Mouse (Mus musculus): ENCODE data around the gene Xlr3b. TPM values are rescaled to one million over a fixed set of nuclear protein-coding genes. Genes with fewer than 3 reads are reported as not detected.
"Not testable (repeated sequence)": the region's sequence is repeated elsewhere in the genome, so short reads cannot be mapped to it uniquely, and the experiment has no call there.

Xlr3b gene
- polyA plus RNA-seq, 1 experiment from 2014 or later = 13.8 TPM

DNA sequence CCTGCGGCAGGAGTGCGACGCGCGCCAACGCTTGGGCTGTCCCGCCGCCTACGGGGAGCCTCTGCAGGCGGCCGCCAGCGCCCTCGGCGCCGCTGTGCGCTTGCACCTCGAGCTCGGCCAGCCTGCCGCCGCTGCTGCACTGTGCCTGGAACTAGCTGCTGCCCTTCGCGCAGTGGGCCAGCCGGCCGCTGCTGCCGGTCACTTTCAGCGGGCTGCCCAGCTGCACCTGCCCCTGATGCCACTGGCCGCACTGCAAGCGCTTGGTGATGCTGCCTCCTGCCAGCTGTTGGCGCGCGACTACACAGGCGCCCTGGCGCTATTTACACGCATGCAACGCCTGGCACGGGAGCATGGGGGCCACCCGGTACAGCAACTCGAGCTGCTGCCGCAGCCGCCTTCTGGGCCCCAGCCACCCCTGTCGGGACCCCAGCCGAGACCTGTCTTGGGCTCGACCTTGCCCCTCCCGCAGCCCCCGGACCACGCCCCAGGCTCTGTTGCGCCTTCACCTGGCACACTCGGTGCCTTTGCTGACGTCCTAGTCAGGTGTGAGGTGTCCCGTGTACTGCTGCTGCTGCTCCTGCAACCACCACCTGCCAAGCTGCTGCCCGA is 36.7 kb downstream of the Xlr3b start:
- peak overlapping the region; percentile 55 for H3K4me3 ChIP-seq (ENCODE audit: low read depth, low read length)
- DNase-seq (ENCODE audit: low spot score) (peak; percentile 5), ATAC-seq (replicated peaks; ENCODE audit: insufficient number of reproducible peaks, low FRiP score, low TSS enrichment, low read depth) (peak; percentile 71)
- peak overlapping the region; percentile 62 for H3K9ac ChIP-seq (replicated peaks; ENCODE audit: low read length)
- no peaks in the 10 kb centered on the region for H3K36me3 ChIP-seq (replicated peaks; ENCODE audit: control insufficient read depth, insufficient read depth, low read depth, low read length)
- 18% methylated on average over 32 of the region's 51 CpGs for WGBS
- H3K27ac ChIP-seq (replicated peaks; ENCODE audit: low read depth, low read length) = peak overlapping the region; percentile 35
- H3K9me3 ChIP-seq (replicated peaks; ENCODE audit: control insufficient read depth, low read length) = no peaks in the 10 kb centered on the region
- no peaks in the 10 kb centered on the region for H3K4me1 ChIP-seq (ENCODE audit: control insufficient read depth, insufficient read depth, low read length)
- H3K27me3 ChIP-seq (ENCODE audit: control insufficient read depth, insufficient read depth, low read length) = 0 out of 2 replicates have a peak, but pooled peaks cover 2% of the 10 kb centered on the region
- peak overlapping the region; percentile 76 for H3K4me2 ChIP-seq (ENCODE audit: low read depth, low read length)

DNA sequence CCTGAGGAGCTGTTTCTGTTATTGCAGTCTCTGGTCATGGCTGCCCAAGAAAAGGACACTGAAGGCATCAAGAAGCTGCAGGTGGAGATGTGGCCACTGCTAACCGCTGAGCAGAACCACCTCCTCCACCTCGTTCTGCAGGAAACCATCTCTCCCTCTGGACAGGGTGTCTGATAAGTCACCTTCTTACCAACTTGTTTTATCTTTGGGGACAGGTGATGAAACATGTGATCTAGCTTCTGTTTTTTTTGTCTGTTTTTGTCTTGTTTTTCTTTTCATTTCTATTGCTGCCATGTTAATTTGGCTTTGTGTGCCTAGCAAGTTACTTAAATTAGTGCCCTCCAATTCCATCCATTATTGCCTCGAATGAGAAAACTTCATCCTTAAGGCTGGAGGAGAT is 37.3 kb downstream of the Xlr3b start:
- DNase-seq (ENCODE audit: low spot score) = no peak
- whole genome bisulfite sequencing = 41% methylated on average over 3 of the region's 3 CpGs
- Histone ChIP-seq H3K9me3 (replicated peaks; ENCODE audit: control insufficient read depth, low read length) (no peaks in the 10 kb centered on the region), H3K36me3 (replicated peaks; ENCODE audit: control insufficient read depth, insufficient read depth, low read depth, low read length) (no peaks in the 10 kb centered on the region), H3K9ac (replicated peaks; ENCODE audit: low read length) (peak overlapping the region; percentile 62), H3K27me3 (ENCODE audit: control insufficient read depth, insufficient read depth, low read length) (0 out of 2 replicates have a peak, but pooled peaks cover 2% of the 10 kb centered on the region), H3K4me2 (ENCODE audit: low read depth, low read length) (peak overlapping the region; percentile 76), H3K4me3 (ENCODE audit: low read depth, low read length) (peak overlapping the region; percentile 55), H3K27ac (replicated peaks; ENCODE audit: low read depth, low read length) (no peak overlapping the region), H3K4me1 (ENCODE audit: control insufficient read depth, insufficient read depth, low read length) (no peaks in the 10 kb centered on the region)
- ATAC-seq (replicated peaks; ENCODE audit: insufficient number of reproducible peaks, low FRiP score, low TSS enrichment, low read depth) = no peak

- not testable (repeated sequence) for H3K4me1 ChIP-seq (ENCODE audit: control insufficient read depth, insufficient read depth, low read length); H3K9ac ChIP-seq (replicated peaks; ENCODE audit: low read length); DNase-seq (ENCODE audit: low spot score); H3K27me3 ChIP-seq (ENCODE audit: control insufficient read depth, insufficient read depth, low read length); H3K4me3 ChIP-seq (ENCODE audit: low read depth, low read length); H3K9me3 ChIP-seq (replicated peaks; ENCODE audit: control insufficient read depth, low read length); H3K36me3 ChIP-seq (replicated peaks; ENCODE audit: control insufficient read depth, insufficient read depth, low read depth, low read length); H3K4me2 ChIP-seq (ENCODE audit: low read depth, low read length); ATAC-seq (replicated peaks; ENCODE audit: insufficient number of reproducible peaks, low FRiP score, low TSS enrichment, low read depth); H3K27ac ChIP-seq (replicated peaks; ENCODE audit: low read depth, low read length)
- WGBS = 85% methylated on average over 13 of the region's 14 CpGs
Observed at GRCm38 (mm10) chrX:73242821-73243325, 50.9 kb downstream of the Xlr3b start, which contains the start of gene Xlr4c. Gene Xlr4c (minus strand): TSS chrX:73243130.

Other genes with a start within 250 kb of the Xlr3b start
- gene Zfp185, start 204.9 kb upstream of the Xlr3b start, polyA plus RNA-seq (2014; fragmentation: Nextera tagmentation; extraction: Ambion mirVana) = 6.5 and 7.0 TPM in 2 replicates
- 0.13 TPM in 1 of 2 replicates, not detected in the other for gene Pnma5, start 155.1 kb upstream of the Xlr3b start, polyA plus RNA-seq (2014; fragmentation: Nextera tagmentation; extraction: Ambion mirVana)
- gene Pnma3, start 127.4 kb upstream of the Xlr3b start, polyA plus RNA-seq (2014; fragmentation: Nextera tagmentation; extraction: Ambion mirVana) = 0.11 and 0.22 TPM in 2 replicates
- gene Xlr4a, start 109.7 kb upstream of the Xlr3b start, polyA plus RNA-seq (2014; fragmentation: Nextera tagmentation; extraction: Ambion mirVana) = 0.83 and 1.0 TPM in 2 replicates
- gene Xlr3a, start 95.1 kb upstream of the Xlr3b start, polyA plus RNA-seq (2014; fragmentation: Nextera tagmentation; extraction: Ambion mirVana) = 3.5 and 5.0 TPM in 2 replicates
- gene Gm14685, start 75.2 kb upstream of the Xlr3b start, polyA plus RNA-seq (2014; fragmentation: Nextera tagmentation; extraction: Ambion mirVana) = not detected in 2 replicates
- not detected in 2 replicates for gene Xlr5b, start 43.4 kb upstream of the Xlr3b start, polyA plus RNA-seq (2014; fragmentation: Nextera tagmentation; extraction: Ambion mirVana)
- not detected in 2 replicates for gene DXBay18, start 42.8 kb upstream of the Xlr3b start, polyA plus RNA-seq (2014; fragmentation: Nextera tagmentation; extraction: Ambion mirVana)
- not detected in 2 replicates for gene Spin2d, start 15.2 kb upstream of the Xlr3b start, polyA plus RNA-seq (2014; fragmentation: Nextera tagmentation; extraction: Ambion mirVana)
- gene Xlr4b, start 22.1 kb downstream of the Xlr3b start, polyA plus RNA-seq (2014; fragmentation: Nextera tagmentation; extraction: Ambion mirVana) = 1.1 TPM in 1 of 2 replicates, not detected in the other
- gene F8a, start 36.1 kb downstream of the Xlr3b start, polyA plus RNA-seq (2014; fragmentation: Nextera tagmentation; extraction: Ambion mirVana) = 8.6 and 9.4 TPM in 2 replicates
- not detected in 2 replicates for gene Xlr4c, start 50.9 kb downstream of the Xlr3b start, polyA plus RNA-seq (2014; fragmentation: Nextera tagmentation; extraction: Ambion mirVana)
- gene Xlr3c, start 73.2 kb downstream of the Xlr3b start, polyA plus RNA-seq (2014; fragmentation: Nextera tagmentation; extraction: Ambion mirVana) = 0.55 TPM in 1 of 2 replicates, not detected in the other
- gene Xlr5a, start 100.8 kb downstream of the Xlr3b start, polyA plus RNA-seq (2014; fragmentation: Nextera tagmentation; extraction: Ambion mirVana) = not detected in 2 replicates
- not detected in 2 replicates for gene Xlr5c, start 100.8 kb downstream of the Xlr3b start, polyA plus RNA-seq (2014; fragmentation: Nextera tagmentation; extraction: Ambion mirVana)
- gene Gm45015, start 144.6 kb downstream of the Xlr3b start, polyA plus RNA-seq (2014; fragmentation: Nextera tagmentation; extraction: Ambion mirVana) = not detected in 2 replicates
- 20.2 and 20.3 TPM in 2 replicates for gene Zfp275, start 150.4 kb downstream of the Xlr3b start, polyA plus RNA-seq (2014; fragmentation: Nextera tagmentation; extraction: Ambion mirVana)
- not detected in 2 replicates for gene Gm18336, start 206.5 kb downstream of the Xlr3b start, polyA plus RNA-seq (2014; fragmentation: Nextera tagmentation; extraction: Ambion mirVana)
- 0.07 and 0.25 TPM in 2 replicates for gene Zfp92, start 218.9 kb downstream of the Xlr3b start, polyA plus RNA-seq (2014; fragmentation: Nextera tagmentation; extraction: Ambion mirVana)
- not detected in 2 replicates for gene Trex2, start 243.1 kb downstream of the Xlr3b start, polyA plus RNA-seq (2014; fragmentation: Nextera tagmentation; extraction: Ambion mirVana)

All from embryonic facial prominence, embryonic 11.5 days (tissue).